Mouse (Mus musculus) neural tube, embryonic 12.5 days (tissue): ENCODE data around the gene Snrnp25. TPM values are rescaled to one million over a fixed set of nuclear protein-coding genes. Genes with fewer than 3 reads are reported as not detected.

Source experiments
- ATAC-seq: fragments of 200-750 bp; cut with Nextera tagmentation; 2 replicates; pipeline ENCODE4 v1.8.0; 2017; ENCODE audit warnings: low read depth, mild to moderate bottlenecking, moderate TSS enrichment, moderate library complexity; ENCODE audit not compliant: low FRiP score
- H3K27ac ChIP-seq: fragments of 300-500 bp; sonication (generic); 2 replicates; pipeline ENCODE4 v1.5.1; 2016
- H3K27me3 ChIP-seq: fragments of 300-500 bp; sonication (generic); replicated peaks from 2 replicates; pipeline ENCODE4 v1.6.1; 2016; ENCODE audit warnings: mild to moderate bottlenecking
- H3K36me3 ChIP-seq: fragments of 300-500 bp; sonication (generic); 2 replicates; pipeline ENCODE4 v1.6.1; 2016; ENCODE audit warnings: mild to moderate bottlenecking
- H3K4me1 ChIP-seq: fragments of 300-500 bp; sonication (generic); 2 replicates; pipeline ENCODE4 v1.6.1; 2016
- H3K4me2 ChIP-seq: fragments of 300-500 bp; sonication (generic); replicated peaks from 2 replicates; pipeline ENCODE4 v1.6.1; 2016; ENCODE audit warnings: mild to moderate bottlenecking
- H3K4me3 ChIP-seq: fragments of 300-500 bp; sonication (generic); 2 replicates; pipeline ENCODE4 v1.5.1; 2016
- H3K9ac ChIP-seq: fragments of 300-500 bp; sonication (generic); 2 replicates; pipeline ENCODE4 v1.6.1; 2016; ENCODE audit warnings: mild to moderate bottlenecking
- H3K9me3 ChIP-seq: fragments of 300-500 bp; sonication (generic); 2 replicates; pipeline ENCODE4 v1.6.1; 2016; ENCODE audit warnings: mild to moderate bottlenecking
- WGBS: fragments of 180-500 bp; shearing (Covaris S2); methylation state at CpG from one replicate; pipeline ENCODE4 v1.1.7; 2016; 5-methylcytosine and 5-hydroxymethylcytosine counted together
- polyA plus RNA-seq: library from polyadenylated mRNA; unstranded; fragments of >200 nt; fragmentation: Nextera tagmentation; extraction: Ambion mirVana; gene quantifications from 2 replicates; pipeline ENCODE4 v1.2.1, GENCODE M21; 2016

The Snrnp25 gene
- polyA plus RNA-seq, 1 experiment from 2014 or later = 52.8 TPM

GRCm38 (mm10) chr11:32228292-32228845 is 23.2 kb downstream of the Snrnp25 start:
- Histone ChIP-seq H3K27me3 (0 out of 2 replicates have a peak, but pooled peaks cover under 1% of the 10 kb centered on the region), H3K36me3 (peaks cover 43% of the 10 kb centered on the region), H3K4me2 (no peak overlapping the region), H3K27ac (no peak overlapping the region), H3K4me3 (no peak overlapping the region), H3K9me3 (no peaks in the 10 kb centered on the region), H3K4me1 (peaks cover 21% of the 10 kb centered on the region), H3K9ac (no peak overlapping the region)
- 94% methylated on average over 3 of the region's 3 CpGs for WGBS
- ATAC-seq = no peak

- 88% methylated on average over 4 of the region's 4 CpGs for WGBS
- H3K27ac ChIP-seq = no peak overlapping the region
- no peaks in the 10 kb centered on the region for H3K27me3 ChIP-seq
- H3K9ac ChIP-seq = no peak overlapping the region
- peaks cover 59% of the 10 kb centered on the region for H3K36me3 ChIP-seq
- H3K4me2 ChIP-seq = no peak overlapping the region
- no peak overlapping the region for H3K4me3 ChIP-seq
- H3K9me3 ChIP-seq = no peaks in the 10 kb centered on the region
- ATAC-seq = no peak
- peaks cover 12% of the 10 kb centered on the region for H3K4me1 ChIP-seq
Measured at GRCm38 (mm10) chr11:32230220-32230619, 25.0 kb downstream of the Snrnp25 start.

DNA sequence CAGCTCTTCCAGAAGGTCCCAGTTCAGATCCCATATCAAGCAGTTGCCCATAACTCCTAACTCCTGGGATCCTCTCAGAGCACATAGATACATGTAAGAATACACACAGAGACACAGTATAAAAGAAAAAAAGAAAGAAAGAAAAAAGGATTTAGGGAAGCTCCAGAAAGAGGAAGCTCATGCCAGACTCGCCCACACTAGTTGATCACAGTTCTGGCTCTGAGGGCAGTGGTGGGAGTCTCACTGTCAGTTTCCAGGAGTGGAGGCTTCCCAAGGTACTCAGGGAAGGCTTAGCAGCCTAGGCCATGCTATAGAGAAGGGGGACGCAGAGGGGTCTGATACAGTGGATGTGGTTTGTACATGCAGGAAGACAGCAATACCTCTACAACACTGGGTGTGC is 25.9 kb downstream of the Snrnp25 start:
- no peak for ATAC-seq
- 95% methylated on average over 2 of the region's 2 CpGs for WGBS

DNA sequence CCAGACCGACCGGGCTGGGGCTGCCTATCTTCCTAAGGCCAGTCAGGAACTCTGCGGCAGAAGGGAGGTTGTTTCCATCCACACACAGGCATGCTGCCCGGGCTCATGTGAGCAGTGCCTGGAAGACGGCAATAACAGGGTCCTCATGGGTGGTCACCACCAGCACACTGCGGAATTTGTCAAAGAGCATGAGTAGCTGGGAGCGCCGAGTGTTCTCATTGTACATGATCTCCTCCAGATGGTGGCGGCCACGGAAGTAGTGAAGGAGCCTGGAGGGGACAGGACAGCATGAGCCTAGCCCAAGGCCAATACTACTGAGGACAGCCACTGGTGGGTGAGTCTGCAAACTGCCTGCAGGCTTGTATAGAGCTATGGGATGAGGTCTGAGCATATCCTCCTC is 27.6 kb downstream of the Snrnp25 start:
- Histone ChIP-seq H3K9ac (no peak overlapping the region), H3K36me3 (peaks cover 64% of the 10 kb centered on the region), H3K27me3 (no peaks in the 10 kb centered on the region), H3K27ac (no peak overlapping the region), H3K4me1 (no peaks in the 10 kb centered on the region), H3K9me3 (no peaks in the 10 kb centered on the region), H3K4me2 (no peak overlapping the region), H3K4me3 (no peak overlapping the region)
- 83% methylated on average over 10 of the region's 10 CpGs for WGBS
- no peak for ATAC-seq

More for the DNA sequence above, 25.9 kb downstream of the Snrnp25 start:
- Histone ChIP-seq H3K27ac (no peak overlapping the region), H3K4me1 (peaks cover 11% of the 10 kb centered on the region), H3K4me3 (no peak overlapping the region), H3K9ac (no peak overlapping the region), H3K9me3 (no peaks in the 10 kb centered on the region), H3K27me3 (no peaks in the 10 kb centered on the region), H3K4me2 (no peak overlapping the region), H3K36me3 (peaks cover 61% of the 10 kb centered on the region)

DNA sequence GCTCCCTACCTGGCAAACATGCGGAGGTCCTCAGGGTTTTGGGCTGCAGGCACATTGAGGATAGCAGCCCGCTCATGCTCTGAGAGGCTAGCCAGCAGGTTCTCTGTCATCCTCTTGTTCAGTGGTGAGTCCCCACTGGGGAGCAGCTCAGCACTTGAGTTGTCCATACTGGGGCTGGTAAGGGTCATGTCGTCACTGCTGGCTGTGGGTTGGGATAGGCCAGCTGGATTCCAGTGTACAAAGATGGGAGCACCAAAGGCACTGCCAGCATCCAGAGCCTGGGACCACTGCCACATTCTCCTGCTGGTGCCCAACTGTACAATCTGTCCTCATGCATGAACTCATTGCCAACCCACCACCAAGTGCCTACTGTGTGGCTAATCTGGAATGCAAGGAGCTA is 28.7 kb downstream of the Snrnp25 start:
- Histone ChIP-seq H3K4me1 (no peaks in the 10 kb centered on the region), H3K27ac (no peak overlapping the region), H3K36me3 (peaks cover 60% of the 10 kb centered on the region), H3K27me3 (no peaks in the 10 kb centered on the region), H3K4me3 (no peak overlapping the region), H3K4me2 (no peak overlapping the region), H3K9ac (no peak overlapping the region), H3K9me3 (no peaks in the 10 kb centered on the region)
- ATAC-seq = no peak
- 94% methylated on average over 3 of the region's 3 CpGs for WGBS

DNA sequence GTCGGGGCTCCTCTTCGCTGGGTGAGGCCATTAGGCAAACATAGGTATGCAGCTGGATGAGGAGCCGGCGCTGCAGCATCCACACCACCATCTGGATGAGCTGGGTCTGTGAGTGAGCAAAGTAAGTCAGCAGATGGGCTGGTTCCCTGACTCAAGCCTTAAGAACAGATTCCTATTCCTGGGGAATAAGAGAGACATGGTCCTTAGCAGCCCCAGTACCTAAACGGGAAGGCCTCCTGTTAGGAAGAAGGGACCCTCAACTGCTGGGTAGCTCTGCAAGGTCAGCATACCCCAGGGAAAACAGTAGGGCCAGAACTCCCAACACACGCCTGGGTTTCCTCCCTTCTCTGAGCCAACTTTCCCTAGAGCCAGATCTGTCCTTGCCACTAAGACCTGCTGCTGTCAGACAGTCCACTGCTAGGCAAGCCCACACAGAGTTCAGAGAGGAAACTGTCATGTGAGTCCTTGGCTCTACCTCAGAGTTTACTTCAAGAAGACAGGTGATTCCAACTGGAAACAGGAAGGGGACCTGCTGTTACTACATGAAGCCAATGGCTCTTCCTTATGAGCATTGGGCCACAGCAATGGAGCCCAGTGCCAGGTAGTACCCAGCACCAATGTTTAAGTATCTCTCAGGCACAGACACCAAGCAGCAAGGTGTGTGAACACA is 29.7 kb downstream of the Snrnp25 start:
- no peaks in the 10 kb centered on the region for H3K27me3 ChIP-seq
- H3K4me2 ChIP-seq = no peak overlapping the region
- no peak for ATAC-seq
- H3K4me3 ChIP-seq = no peak overlapping the region
- no peak overlapping the region for H3K27ac ChIP-seq
- peaks cover 61% of the 10 kb centered on the region for H3K36me3 ChIP-seq
- 93% methylated on average over 6 of the region's 6 CpGs for WGBS
- no peaks in the 10 kb centered on the region for H3K4me1 ChIP-seq
- no peaks in the 10 kb centered on the region for H3K9me3 ChIP-seq
- no peak overlapping the region for H3K9ac ChIP-seq

GRCm38 (mm10) chr11:32235646-32236045 is 30.4 kb downstream of the Snrnp25 start:
- no peak overlapping the region for H3K9ac ChIP-seq

DNA sequence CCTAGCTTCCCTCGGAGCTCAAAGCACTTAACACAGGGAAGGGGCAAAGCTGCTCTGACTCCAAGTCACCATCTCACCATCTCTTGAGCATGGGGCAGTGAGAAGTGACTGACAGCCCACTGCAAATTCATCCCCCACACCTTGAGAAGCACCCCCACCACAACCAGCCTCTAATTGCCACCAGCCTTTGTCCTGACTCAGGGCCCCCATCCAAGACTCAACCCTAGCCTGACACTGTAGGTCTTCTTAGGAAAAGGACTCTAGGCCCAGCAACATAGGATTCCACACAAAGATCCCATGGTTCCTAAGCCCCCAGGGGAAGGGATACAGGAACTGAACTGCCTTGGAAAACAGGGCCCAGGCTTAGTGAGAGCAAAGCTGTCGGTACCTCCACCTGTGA is 30.9 kb downstream of the Snrnp25 start:
- H3K4me2 ChIP-seq = no peak overlapping the region
- H3K9me3 ChIP-seq = no peaks in the 10 kb centered on the region
- ATAC-seq = no peak
- no peaks in the 10 kb centered on the region for H3K27me3 ChIP-seq
- no peak overlapping the region for H3K4me3 ChIP-seq
- peaks cover 64% of the 10 kb centered on the region for H3K36me3 ChIP-seq
- no peaks in the 10 kb centered on the region for H3K4me1 ChIP-seq
- H3K27ac ChIP-seq = no peak overlapping the region
- WGBS = 90% methylated on average over 2 of the region's 2 CpGs
- H3K9ac ChIP-seq = no peak overlapping the region

More at GRCm38 (mm10) chr11:32235646-32236045, 30.4 kb downstream of the Snrnp25 start:
- Histone ChIP-seq H3K4me2 (no peak overlapping the region), H3K27ac (no peak overlapping the region), H3K36me3 (peaks cover 64% of the 10 kb centered on the region), H3K4me1 (no peaks in the 10 kb centered on the region), H3K4me3 (no peak overlapping the region), H3K27me3 (no peaks in the 10 kb centered on the region), H3K9me3 (no peaks in the 10 kb centered on the region)
- 70% methylated on average over 3 of the region's 3 CpGs for WGBS
- ATAC-seq = no peak

- 61% methylated on average over 9 of the region's 9 CpGs for WGBS
- H3K9ac ChIP-seq = 0 out of 2 replicates have a peak overlapping the region, but pooled peaks have one; percentile 26
Measured at GRCm38 (mm10) chr11:32236712-32237410, 31.6 kb downstream of the Snrnp25 start.

GRCm38 (mm10) chr11:32237411-32237795 is 32.2 kb downstream of the Snrnp25 start:
- Histone ChIP-seq H3K9ac (no peak overlapping the region), H3K4me3 (no peak overlapping the region), H3K36me3 (peaks cover 59% of the 10 kb centered on the region), H3K27ac (no peak overlapping the region), H3K9me3 (no peaks in the 10 kb centered on the region), H3K4me2 (no peak overlapping the region), H3K4me1 (no peaks in the 10 kb centered on the region), H3K27me3 (no peaks in the 10 kb centered on the region)
- 91% methylated on average over 3 of the region's 3 CpGs for WGBS
- no peak for ATAC-seq

More at GRCm38 (mm10) chr11:32236712-32237410, 31.6 kb downstream of the Snrnp25 start:
- no peak for ATAC-seq
- no peaks in the 10 kb centered on the region for H3K27me3 ChIP-seq
- no peaks in the 10 kb centered on the region for H3K9me3 ChIP-seq
- no peak overlapping the region for H3K27ac ChIP-seq
- no peaks in the 10 kb centered on the region for H3K4me1 ChIP-seq
- no peak overlapping the region for H3K4me3 ChIP-seq
- no peak overlapping the region for H3K4me2 ChIP-seq
- H3K36me3 ChIP-seq = peaks cover 64% of the 10 kb centered on the region

- H3K36me3 ChIP-seq = peaks cover 50% of the 10 kb centered on the region
- ATAC-seq = peak; percentile 25; the same call in 1 of the 2 replicates
- no peak overlapping the region for H3K4me2 ChIP-seq
- no peak overlapping the region for H3K4me3 ChIP-seq
- no peaks in the 10 kb centered on the region for H3K27me3 ChIP-seq
- no peak overlapping the region for H3K27ac ChIP-seq
- no peaks in the 10 kb centered on the region for H3K4me1 ChIP-seq
- WGBS = 61% methylated on average over 5 of the region's 5 CpGs
- H3K9me3 ChIP-seq = no peaks in the 10 kb centered on the region
- H3K9ac ChIP-seq = no peak overlapping the region
Measured at GRCm38 (mm10) chr11:32238093-32238860, 33.1 kb downstream of the Snrnp25 start.

GRCm38 (mm10) chr11:32241391-32241790 is 36.2 kb downstream of the Snrnp25 start:
- no peak for ATAC-seq
- peaks cover 59% of the 10 kb centered on the region for H3K36me3 ChIP-seq
- no peak overlapping the region for H3K27ac ChIP-seq
- no peaks in the 10 kb centered on the region for H3K9me3 ChIP-seq
- no peak overlapping the region for H3K9ac ChIP-seq
- no peaks in the 10 kb centered on the region for H3K4me1 ChIP-seq
- H3K4me2 ChIP-seq = no peak overlapping the region
- H3K27me3 ChIP-seq = no peaks in the 10 kb centered on the region
- no peak overlapping the region for H3K4me3 ChIP-seq
